Mouse (Mus musculus) G1E (cell line): ENCODE data around the gene N4bp3.

Source experiments
- CTCF ChIP-seq: IDR thresholded peaks from 2 replicates; pipeline ENCODE4 v1.5.1; 2012; ENCODE audit warnings: low read depth, low read length, inconsistent platforms, mixed read lengths
- GATA1 ChIP-seq: IDR thresholded peaks from 2 replicates; pipeline ENCODE4 v1.6.1; 2012; ENCODE audit warnings: borderline replicate concordance, low read length, inconsistent platforms, mixed read lengths
- GATA2 ChIP-seq: IDR thresholded peaks from 2 replicates; pipeline ENCODE4 v1.6.1; 2012; ENCODE audit warnings: low read depth, low read length, inconsistent platforms, borderline replicate concordance

GRCm38 (mm10) chr11:51605602-51606446 is 44.8 kb downstream of the N4bp3 start:
- TF ChIP-seq CTCF (no peak), GATA2 (no peak), GATA1 (no peak)
